Mouse (Mus musculus): ENCODE measurements at regions not wholly inside any gene's neighbourhood (a gene's known extent, or its start where the extent isn't known, plus 50 kb on each side); places are given as distances from the start of the nearest gene placed in this dataset.

DNA sequence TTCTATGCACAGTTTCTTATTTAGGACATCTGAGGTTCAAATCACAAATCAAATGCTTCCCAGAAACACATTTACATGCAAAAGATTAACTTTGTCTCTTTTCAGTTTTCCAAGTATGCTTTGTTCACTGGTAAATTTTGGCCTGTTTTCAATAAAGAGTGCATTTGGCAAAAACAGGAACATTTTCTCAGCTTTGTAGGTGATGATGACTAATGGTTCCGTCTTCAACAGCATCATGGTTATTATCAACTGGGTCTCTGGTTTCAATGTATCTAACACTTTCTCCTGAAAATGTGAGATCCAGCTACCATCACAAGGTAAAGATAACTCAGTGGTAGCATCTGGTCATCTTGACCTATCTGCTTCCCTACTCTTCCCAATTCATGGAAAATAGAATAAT is 574.6 kb downstream of the Efna5 start:
- no peaks in the 10 kb centered on the region for H3K9me3 ChIP-seq (replicated peaks; ENCODE audit: control insufficient read depth, insufficient read depth, low read length, poor library complexity, severe bottlenecking)
- H3K9ac ChIP-seq (ENCODE audit: low read depth, poor library complexity, severe bottlenecking), result no peak overlapping the region
- H3K4me1 ChIP-seq (ENCODE audit: control insufficient read depth, insufficient read depth, low read length), result no peaks in the 10 kb centered on the region
- no peak overlapping the region for H3K27ac ChIP-seq (ENCODE audit: insufficient read depth, low read length)
- TF ChIP-seq CTCF (IDR thresholded peaks at IDR 0.05; ENCODE audit: low read depth, low read length) (no peak), EP300 (IDR thresholded peaks at IDR 0.05; ENCODE audit: insufficient read depth, low read depth, low read length) (no peak), POLR2A (IDR thresholded peaks at IDR 0.05; ENCODE audit: insufficient read depth, low read length) (no peak)
- H3K36me3 ChIP-seq (ENCODE audit: control insufficient read depth, insufficient read depth, low read length, poor library complexity, severe bottlenecking), result no peaks in the 10 kb centered on the region
- no peak overlapping the region for H3K4me3 ChIP-seq (ENCODE audit: low read depth, low read length)
- H3K27me3 ChIP-seq (ENCODE audit: control insufficient read depth, insufficient read depth, low read length, poor library complexity, severe bottlenecking), result no peaks in the 10 kb centered on the region

DNA sequence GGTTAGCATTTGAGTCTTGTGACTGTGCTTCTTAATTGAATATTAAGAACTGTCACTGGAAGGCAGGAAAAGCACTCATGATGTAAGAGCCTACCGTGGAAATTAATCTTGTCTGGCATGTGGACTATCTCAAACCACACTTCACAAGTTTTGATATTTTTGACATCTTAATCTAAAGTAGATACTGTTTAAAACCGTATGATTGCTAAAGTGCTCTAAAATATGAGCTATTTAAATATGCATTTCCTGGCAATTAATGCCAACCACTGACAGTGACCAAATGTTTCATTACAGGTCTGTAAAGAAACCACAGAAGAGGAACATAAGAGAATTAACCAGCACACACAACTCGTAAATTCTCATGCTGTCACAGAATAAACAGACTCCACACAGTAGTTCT is 576.0 kb downstream of the Efna5 start:
- Histone ChIP-seq H3K4me3 (ENCODE audit: low read depth, low read length) (no peak overlapping the region), H3K9ac (ENCODE audit: low read depth, poor library complexity, severe bottlenecking) (no peak overlapping the region), H3K4me1 (ENCODE audit: control insufficient read depth, insufficient read depth, low read length) (no peaks in the 10 kb centered on the region), H3K9me3 (replicated peaks; ENCODE audit: control insufficient read depth, insufficient read depth, low read length, poor library complexity, severe bottlenecking) (no peaks in the 10 kb centered on the region), H3K27me3 (ENCODE audit: control insufficient read depth, insufficient read depth, low read length, poor library complexity, severe bottlenecking) (no peaks in the 10 kb centered on the region), H3K27ac (ENCODE audit: insufficient read depth, low read length) (no peak overlapping the region), H3K36me3 (ENCODE audit: control insufficient read depth, insufficient read depth, low read length, poor library complexity, severe bottlenecking) (no peaks in the 10 kb centered on the region)
- TF ChIP-seq CTCF (IDR thresholded peaks at IDR 0.05; ENCODE audit: low read depth, low read length) (no peak), POLR2A (IDR thresholded peaks at IDR 0.05; ENCODE audit: insufficient read depth, low read length) (no peak), EP300 (IDR thresholded peaks at IDR 0.05; ENCODE audit: insufficient read depth, low read depth, low read length) (no peak)

GRCm38 (mm10) chr17:62304073-62304472 is 577.0 kb downstream of the Efna5 start:
- Histone ChIP-seq H3K9ac (ENCODE audit: low read depth, poor library complexity, severe bottlenecking) (no peak overlapping the region), H3K27me3 (ENCODE audit: control insufficient read depth, insufficient read depth, low read length, poor library complexity, severe bottlenecking) (no peaks in the 10 kb centered on the region), H3K27ac (ENCODE audit: insufficient read depth, low read length) (no peak overlapping the region), H3K4me1 (ENCODE audit: control insufficient read depth, insufficient read depth, low read length) (no peaks in the 10 kb centered on the region), H3K4me3 (ENCODE audit: low read depth, low read length) (no peak overlapping the region), H3K36me3 (ENCODE audit: control insufficient read depth, insufficient read depth, low read length, poor library complexity, severe bottlenecking) (no peaks in the 10 kb centered on the region), H3K9me3 (replicated peaks; ENCODE audit: control insufficient read depth, insufficient read depth, low read length, poor library complexity, severe bottlenecking) (no peaks in the 10 kb centered on the region)
- TF ChIP-seq EP300 (IDR thresholded peaks at IDR 0.05; ENCODE audit: insufficient read depth, low read depth, low read length) (no peak), POLR2A (IDR thresholded peaks at IDR 0.05; ENCODE audit: insufficient read depth, low read length) (no peak), CTCF (IDR thresholded peaks at IDR 0.05; ENCODE audit: low read depth, low read length) (no peak)

DNA sequence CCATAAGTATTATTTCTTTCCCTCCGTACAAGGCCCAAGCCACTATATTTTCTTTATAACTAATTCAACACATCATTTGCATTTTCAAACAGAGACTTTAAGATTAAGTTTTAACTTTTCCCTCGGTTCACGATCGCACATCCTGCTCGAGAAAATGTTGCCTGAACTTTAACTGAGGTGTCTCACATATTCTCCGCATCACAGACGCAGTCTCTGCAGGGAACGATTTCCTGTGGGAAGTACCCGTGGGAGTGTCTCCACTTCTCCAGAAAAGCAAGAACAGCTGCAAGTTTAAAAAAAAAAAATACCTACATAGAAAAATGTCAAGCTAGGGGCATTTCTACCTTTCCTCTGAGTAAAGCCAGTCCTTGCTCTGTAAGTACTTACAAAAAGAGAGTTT is 581.2 kb downstream of the Efna5 start:
- Histone ChIP-seq H3K4me3 (ENCODE audit: low read depth, low read length) (no peak overlapping the region), H3K9me3 (replicated peaks; ENCODE audit: control insufficient read depth, insufficient read depth, low read length, poor library complexity, severe bottlenecking) (no peaks in the 10 kb centered on the region), H3K27me3 (ENCODE audit: control insufficient read depth, insufficient read depth, low read length, poor library complexity, severe bottlenecking) (no peaks in the 10 kb centered on the region), H3K36me3 (ENCODE audit: control insufficient read depth, insufficient read depth, low read length, poor library complexity, severe bottlenecking) (no peaks in the 10 kb centered on the region), H3K27ac (ENCODE audit: insufficient read depth, low read length) (no peak overlapping the region), H3K4me1 (ENCODE audit: control insufficient read depth, insufficient read depth, low read length) (no peaks in the 10 kb centered on the region), H3K9ac (ENCODE audit: low read depth, poor library complexity, severe bottlenecking) (no peak overlapping the region)
- TF ChIP-seq CTCF (IDR thresholded peaks at IDR 0.05; ENCODE audit: low read depth, low read length) (no peak), EP300 (IDR thresholded peaks at IDR 0.05; ENCODE audit: insufficient read depth, low read depth, low read length) (no peak), POLR2A (IDR thresholded peaks at IDR 0.05; ENCODE audit: insufficient read depth, low read length) (no peak)

- Histone ChIP-seq H3K9me3 (replicated peaks; ENCODE audit: control insufficient read depth, insufficient read depth, low read length, poor library complexity, severe bottlenecking) (no peaks in the 10 kb centered on the region), H3K4me3 (ENCODE audit: low read depth, low read length) (no peak overlapping the region), H3K27ac (ENCODE audit: insufficient read depth, low read length) (no peak overlapping the region), H3K36me3 (ENCODE audit: control insufficient read depth, insufficient read depth, low read length, poor library complexity, severe bottlenecking) (no peaks in the 10 kb centered on the region), H3K9ac (ENCODE audit: low read depth, poor library complexity, severe bottlenecking) (no peak overlapping the region), H3K4me1 (ENCODE audit: control insufficient read depth, insufficient read depth, low read length) (no peaks in the 10 kb centered on the region), H3K27me3 (ENCODE audit: control insufficient read depth, insufficient read depth, low read length, poor library complexity, severe bottlenecking) (no peaks in the 10 kb centered on the region)
- no peak for TF ChIP-seq POLR2A (IDR thresholded peaks at IDR 0.05; ENCODE audit: insufficient read depth, low read length)
- TF ChIP-seq CTCF (IDR thresholded peaks at IDR 0.05; ENCODE audit: low read depth, low read length), result no peak
- no peak for TF ChIP-seq EP300 (IDR thresholded peaks at IDR 0.05; ENCODE audit: insufficient read depth, low read depth, low read length)
Measured at GRCm38 (mm10) chr17:62297393-62298060, 583.6 kb downstream of the Efna5 start.

- no peaks in the 10 kb centered on the region for H3K36me3 ChIP-seq (ENCODE audit: control insufficient read depth, insufficient read depth, low read length, poor library complexity, severe bottlenecking)
- H3K4me1 ChIP-seq (ENCODE audit: control insufficient read depth, insufficient read depth, low read length), result no peaks in the 10 kb centered on the region
- H3K4me3 ChIP-seq (ENCODE audit: low read depth, low read length), result no peak overlapping the region
- H3K9ac ChIP-seq (ENCODE audit: low read depth, poor library complexity, severe bottlenecking), result no peak overlapping the region
- TF ChIP-seq EP300 (IDR thresholded peaks at IDR 0.05; ENCODE audit: insufficient read depth, low read depth, low read length) (no peak), POLR2A (IDR thresholded peaks at IDR 0.05; ENCODE audit: insufficient read depth, low read length) (no peak)
- no peaks in the 10 kb centered on the region for H3K9me3 ChIP-seq (replicated peaks; ENCODE audit: control insufficient read depth, insufficient read depth, low read length, poor library complexity, severe bottlenecking)
- H3K27ac ChIP-seq (ENCODE audit: insufficient read depth, low read length), result no peak overlapping the region
- no peaks in the 10 kb centered on the region for H3K27me3 ChIP-seq (ENCODE audit: control insufficient read depth, insufficient read depth, low read length, poor library complexity, severe bottlenecking)
Measured at GRCm38 (mm10) chr17:62295412-62295811, 585.7 kb downstream of the Efna5 start.
